Mouse (Mus musculus): ENCODE data around the gene Olfr981. TPM values are rescaled to one million over a fixed set of nuclear protein-coding genes. Genes with fewer than 3 reads are reported as not detected.
"Not testable (repeated sequence)": the region's sequence is repeated elsewhere in the genome, so short reads cannot be mapped to it uniquely, and the experiment has no call there.

Olfr981 gene
- not detected in 2 replicates for polyA plus RNA-seq (2015; fragmentation: Nextera tagmentation; extraction: Ambion mirVana)

DNA sequence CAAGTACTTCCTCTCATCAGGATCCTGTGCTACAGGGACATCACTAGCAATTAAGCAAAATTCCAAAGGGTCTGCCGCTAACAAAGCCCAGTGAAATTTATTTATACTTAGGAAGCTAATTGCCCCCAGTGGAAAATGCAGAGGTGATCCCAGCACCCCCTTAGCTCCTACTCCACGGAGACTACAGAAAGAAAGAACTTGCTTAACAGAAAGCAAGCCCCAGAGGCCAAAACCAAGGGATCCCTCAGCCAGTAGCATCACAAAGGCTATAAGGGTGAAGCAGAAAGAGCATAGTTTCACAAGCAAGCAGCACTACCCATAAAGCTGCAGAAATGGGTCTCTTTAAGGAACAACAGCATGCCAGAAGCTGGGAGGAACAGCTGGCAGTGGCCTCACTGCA is at the start of gene Olfr981:
Gene Olfr981 (plus strand): TSS at position 301 of the 400 bp plus-strand sequence.
- Histone ChIP-seq H3K36me3 (ENCODE audit: control insufficient read depth, insufficient read depth, low read length) (no peaks in the 10 kb centered on the region), H3K4me2 (ENCODE audit: low read depth, low read length) (no peak within 1 kb of the TSS), H3K4me3 (ENCODE audit: low read length) (no peak within 1 kb of the TSS), H3K27me3 (ENCODE audit: control insufficient read depth, insufficient read depth, low read depth, low read length) (no peaks in the 10 kb centered on the region), H3K4me1 (replicated peaks; ENCODE audit: control insufficient read depth, insufficient read depth, low read length) (no peaks in the 10 kb centered on the region), H3K27ac (ENCODE audit: low read length) (no peak within 1 kb of the TSS), H3K9me3 (ENCODE audit: control insufficient read depth, low read length) (no peaks in the 10 kb centered on the region), H3K9ac (ENCODE audit: low read length) (no peak within 1 kb of the TSS)
- WGBS = 70% methylated on average over 2 of the region's 2 CpGs
- ATAC-seq (ENCODE audit: low read depth) = no peak

GRCm38 (mm10) chr9:39976581-39977145 is 44.6 kb upstream of the Olfr981 start:
- not testable (repeated sequence) for H3K4me1 ChIP-seq (replicated peaks; ENCODE audit: control insufficient read depth, insufficient read depth, low read length); H3K9ac ChIP-seq (ENCODE audit: low read length); H3K4me3 ChIP-seq (ENCODE audit: low read length); H3K27ac ChIP-seq (ENCODE audit: low read length); H3K36me3 ChIP-seq (ENCODE audit: control insufficient read depth, insufficient read depth, low read length); ATAC-seq (ENCODE audit: low read depth); H3K4me2 ChIP-seq (ENCODE audit: low read depth, low read length); H3K9me3 ChIP-seq (ENCODE audit: control insufficient read depth, low read length); H3K27me3 ChIP-seq (ENCODE audit: control insufficient read depth, insufficient read depth, low read depth, low read length)
- WGBS = 75% methylated on average over 1 of the region's 1 CpGs

- no peaks in the 10 kb centered on the region for H3K9me3 ChIP-seq (ENCODE audit: control insufficient read depth, low read length)
Measured at GRCm38 (mm10) chr9:39991813-39992212, 29.5 kb upstream of the Olfr981 start, which contains the start of gene Olfr978. Olfr978 (plus strand) TSS chr9:39992113.

DNA sequence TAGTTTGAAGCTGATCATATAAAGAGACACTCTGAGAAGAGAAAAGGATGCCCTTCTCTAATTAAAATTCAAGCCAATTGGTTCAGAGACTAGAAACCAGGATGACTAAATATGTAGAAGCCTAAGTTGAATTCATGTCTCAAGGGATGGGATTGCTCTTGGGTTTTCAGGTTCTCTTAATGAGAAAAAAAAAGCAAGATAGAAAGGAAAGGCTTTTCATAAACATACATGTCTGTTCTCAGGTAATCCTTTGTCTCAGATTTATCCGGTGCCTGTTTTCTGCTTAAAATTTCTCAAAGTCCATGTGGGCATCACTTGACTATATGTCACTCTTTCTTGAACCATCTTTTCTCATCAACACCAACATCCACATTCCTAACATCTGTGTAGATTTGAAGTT is 17.9 kb upstream of the Olfr981 start, which contains the start of gene Olfr979:
Gene Olfr979 (minus strand): TSS at position 101 of the 400 bp plus-strand sequence.
- no peak within 1 kb of the TSS for H3K9ac ChIP-seq (ENCODE audit: low read length)
- no peaks in the 10 kb centered on the region for H3K4me1 ChIP-seq (replicated peaks; ENCODE audit: control insufficient read depth, insufficient read depth, low read length)
- no peaks in the 10 kb centered on the region for H3K36me3 ChIP-seq (ENCODE audit: control insufficient read depth, insufficient read depth, low read length)
- H3K9me3 ChIP-seq (ENCODE audit: control insufficient read depth, low read length) = no peaks in the 10 kb centered on the region
- H3K27ac ChIP-seq (ENCODE audit: low read length) = no peak within 1 kb of the TSS
- 93% methylated on average over 1 of the region's 1 CpGs for WGBS
- H3K27me3 ChIP-seq (ENCODE audit: control insufficient read depth, insufficient read depth, low read depth, low read length) = no peaks in the 10 kb centered on the region
- no peak for ATAC-seq (ENCODE audit: low read depth)
- no peak within 1 kb of the TSS for H3K4me2 ChIP-seq (ENCODE audit: low read depth, low read length)
- H3K4me3 ChIP-seq (ENCODE audit: low read length) = no peak within 1 kb of the TSS

More at GRCm38 (mm10) chr9:39991813-39992212, 29.5 kb upstream of the Olfr981 start, which contains the start of gene Olfr978:
- H3K4me1 ChIP-seq (replicated peaks; ENCODE audit: control insufficient read depth, insufficient read depth, low read length) = no peaks in the 10 kb centered on the region
- H3K36me3 ChIP-seq (ENCODE audit: control insufficient read depth, insufficient read depth, low read length) = no peaks in the 10 kb centered on the region
- no peak for ATAC-seq (ENCODE audit: low read depth)
- H3K9ac ChIP-seq (ENCODE audit: low read length) = no peak within 1 kb of the TSS
- no peaks in the 10 kb centered on the region for H3K27me3 ChIP-seq (ENCODE audit: control insufficient read depth, insufficient read depth, low read depth, low read length)
- no peak within 1 kb of the TSS for H3K27ac ChIP-seq (ENCODE audit: low read length)
- 83% methylated on average over 2 of the region's 2 CpGs for WGBS
- H3K4me3 ChIP-seq (ENCODE audit: low read length) = no peak within 1 kb of the TSS
- H3K4me2 ChIP-seq (ENCODE audit: low read depth, low read length) = no peak within 1 kb of the TSS

DNA sequence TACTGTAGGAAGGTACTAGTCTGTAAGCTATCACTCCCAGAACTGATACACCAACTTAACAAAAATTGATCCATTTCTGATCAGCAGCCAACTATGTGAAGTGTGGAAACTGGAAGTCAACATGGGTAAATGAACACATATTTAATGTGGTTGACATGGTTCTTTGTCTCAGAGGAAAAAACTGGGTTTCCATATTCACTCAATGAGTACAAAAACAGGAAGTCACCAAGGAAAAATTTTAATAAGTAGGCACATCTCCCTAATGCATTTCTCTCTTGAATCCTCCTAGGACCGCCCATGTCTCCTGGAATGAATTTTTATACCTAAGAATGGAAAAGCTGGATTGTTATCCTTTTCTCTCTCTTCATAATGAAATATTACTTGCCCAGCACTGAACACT is 11.8 kb upstream of the Olfr981 start, which contains the start of gene Olfr980:
Gene Olfr980 (minus strand): TSS at position 101 of the 400 bp plus-strand sequence.
- no peak for ATAC-seq (ENCODE audit: low read depth)
- Histone ChIP-seq H3K36me3 (ENCODE audit: control insufficient read depth, insufficient read depth, low read length) (no peaks in the 10 kb centered on the region), H3K27me3 (ENCODE audit: control insufficient read depth, insufficient read depth, low read depth, low read length) (no peaks in the 10 kb centered on the region), H3K9ac (ENCODE audit: low read length) (no peak within 1 kb of the TSS), H3K9me3 (ENCODE audit: control insufficient read depth, low read length) (no peaks in the 10 kb centered on the region), H3K4me3 (ENCODE audit: low read length) (no peak within 1 kb of the TSS), H3K27ac (ENCODE audit: low read length) (no peak within 1 kb of the TSS), H3K4me2 (ENCODE audit: low read depth, low read length) (no peak within 1 kb of the TSS), H3K4me1 (replicated peaks; ENCODE audit: control insufficient read depth, insufficient read depth, low read length) (no peaks in the 10 kb centered on the region)
- WGBS = 70% methylated on average over 1 of the region's 1 CpGs

- WGBS = 92% methylated on average over 19 of the region's 19 CpGs
- H3K27ac ChIP-seq (ENCODE audit: low read length) = no peak overlapping the region
- H3K4me1 ChIP-seq (replicated peaks; ENCODE audit: control insufficient read depth, insufficient read depth, low read length) = no peaks in the 10 kb centered on the region
- no peak overlapping the region for H3K9ac ChIP-seq (ENCODE audit: low read length)
- ATAC-seq (ENCODE audit: low read depth) = no peak
- H3K4me3 ChIP-seq (ENCODE audit: low read length) = no peak overlapping the region
- H3K9me3 ChIP-seq (ENCODE audit: control insufficient read depth, low read length) = no peaks in the 10 kb centered on the region
- no peak overlapping the region for H3K4me2 ChIP-seq (ENCODE audit: low read depth, low read length)
- H3K36me3 ChIP-seq (ENCODE audit: control insufficient read depth, insufficient read depth, low read length) = no peaks in the 10 kb centered on the region
- H3K27me3 ChIP-seq (ENCODE audit: control insufficient read depth, insufficient read depth, low read depth, low read length) = no peaks in the 10 kb centered on the region
Measured at GRCm38 (mm10) chr9:40050138-40050537, 28.9 kb downstream of the Olfr981 start.

GRCm38 (mm10) chr9:40073529-40073928 is 52.3 kb downstream of the Olfr981 start, which contains the start of gene Olfr982:
Olfr982 (plus strand) TSS chr9:40073829.
- no peaks in the 10 kb centered on the region for H3K36me3 ChIP-seq (ENCODE audit: control insufficient read depth, insufficient read depth, low read length)
- ATAC-seq (ENCODE audit: low read depth) = no peak
- no peaks in the 10 kb centered on the region for H3K4me1 ChIP-seq (replicated peaks; ENCODE audit: control insufficient read depth, insufficient read depth, low read length)
- H3K9me3 ChIP-seq (ENCODE audit: control insufficient read depth, low read length) = no peaks in the 10 kb centered on the region
- no peak within 1 kb of the TSS for H3K27ac ChIP-seq (ENCODE audit: low read length)
- H3K9ac ChIP-seq (ENCODE audit: low read length) = no peak within 1 kb of the TSS
- WGBS = 77% methylated on average over 2 of the region's 2 CpGs
- H3K27me3 ChIP-seq (ENCODE audit: control insufficient read depth, insufficient read depth, low read depth, low read length) = no peaks in the 10 kb centered on the region
- H3K4me3 ChIP-seq (ENCODE audit: low read length) = no peak within 1 kb of the TSS
- H3K4me2 ChIP-seq (ENCODE audit: low read depth, low read length) = no peak within 1 kb of the TSS

Other genes starting within 250 kb of the Olfr981 start
- not detected in 2 replicates for gene Olfr968, start 238.2 kb upstream of the Olfr981 start, polyA plus RNA-seq (2015; fragmentation: Nextera tagmentation; extraction: Ambion mirVana)
- not detected in 2 replicates for gene Olfr969, start 230.5 kb upstream of the Olfr981 start, polyA plus RNA-seq (2015; fragmentation: Nextera tagmentation; extraction: Ambion mirVana)
- not detected in 2 replicates for gene Olfr970, start 212.6 kb upstream of the Olfr981 start, polyA plus RNA-seq (2015; fragmentation: Nextera tagmentation; extraction: Ambion mirVana)
- not detected in 2 replicates for gene Olfr971, start 184.6 kb upstream of the Olfr981 start, polyA plus RNA-seq (2015; fragmentation: Nextera tagmentation; extraction: Ambion mirVana)
- gene Olfr972, start 155.0 kb upstream of the Olfr981 start, polyA plus RNA-seq (2015; fragmentation: Nextera tagmentation; extraction: Ambion mirVana) = not detected in 2 replicates
- gene Olfr229, start 114.1 kb upstream of the Olfr981 start, polyA plus RNA-seq (2015; fragmentation: Nextera tagmentation; extraction: Ambion mirVana) = not detected in 2 replicates
- not detected in 2 replicates for gene Olfr974, start 84.0 kb upstream of the Olfr981 start, polyA plus RNA-seq (2015; fragmentation: Nextera tagmentation; extraction: Ambion mirVana)
- not detected in 2 replicates for gene Olfr975, start 69.4 kb upstream of the Olfr981 start, polyA plus RNA-seq (2015; fragmentation: Nextera tagmentation; extraction: Ambion mirVana)
- not detected in 2 replicates for gene Olfr976, start 60.3 kb upstream of the Olfr981 start, polyA plus RNA-seq (2015; fragmentation: Nextera tagmentation; extraction: Ambion mirVana)
- not detected in 2 replicates for gene Olfr978, start 29.4 kb upstream of the Olfr981 start, polyA plus RNA-seq (2015; fragmentation: Nextera tagmentation; extraction: Ambion mirVana)
- gene Olfr979, start 18.0 kb upstream of the Olfr981 start, polyA plus RNA-seq (2015; fragmentation: Nextera tagmentation; extraction: Ambion mirVana) = not detected in 2 replicates
- not detected in 2 replicates for gene Olfr980, start 11.9 kb upstream of the Olfr981 start, polyA plus RNA-seq (2015; fragmentation: Nextera tagmentation; extraction: Ambion mirVana)
- gene Olfr982, start 52.4 kb downstream of the Olfr981 start, polyA plus RNA-seq (2015; fragmentation: Nextera tagmentation; extraction: Ambion mirVana) = not detected in 2 replicates
- gene Olfr983, start 72.1 kb downstream of the Olfr981 start, polyA plus RNA-seq (2015; fragmentation: Nextera tagmentation; extraction: Ambion mirVana) = not detected in 2 replicates
- gene Olfr984, start 92.7 kb downstream of the Olfr981 start, polyA plus RNA-seq (2015; fragmentation: Nextera tagmentation; extraction: Ambion mirVana) = not detected in 2 replicates
- not detected in 2 replicates for gene Olfr985, start 108.7 kb downstream of the Olfr981 start, polyA plus RNA-seq (2015; fragmentation: Nextera tagmentation; extraction: Ambion mirVana)
- gene Tmem225, start 126.7 kb downstream of the Olfr981 start, polyA plus RNA-seq (2015; fragmentation: Nextera tagmentation; extraction: Ambion mirVana) = not detected in 2 replicates
- not detected in 2 replicates for gene Olfr986, start 159.5 kb downstream of the Olfr981 start, polyA plus RNA-seq (2015; fragmentation: Nextera tagmentation; extraction: Ambion mirVana)
- gene Zfp202, start 170.9 kb downstream of the Olfr981 start, polyA plus RNA-seq (2015; fragmentation: Nextera tagmentation; extraction: Ambion mirVana) = 3.1 and 3.7 TPM in 2 replicates
- 9.1 and 11.3 TPM in 2 replicates for gene Scn3b, start 247.8 kb downstream of the Olfr981 start, polyA plus RNA-seq (2015; fragmentation: Nextera tagmentation; extraction: Ambion mirVana)